Mouse (Mus musculus): ENCODE data around the gene Herc2. TPM values are rescaled to one million over a fixed set of nuclear protein-coding genes. Genes with fewer than 3 reads are reported as not detected.

Herc2 gene
- polyA plus RNA-seq, 1 experiment from 2014 or later = 22.3 TPM

GRCm38 (mm10) chr7:56202843-56203242, 152.8 kb downstream of the Herc2 start:
- no peak for ATAC-seq (ENCODE audit: low read depth)
- 91% methylated on average over 3 of the region's 3 CpGs for WGBS
- Histone ChIP-seq H3K27me3 (ENCODE audit: control insufficient read depth, insufficient read depth, low read depth, low read length) (no peaks in the 10 kb centered on the region), H3K36me3 (ENCODE audit: control insufficient read depth, insufficient read depth, low read length) (peaks cover 34% of the 10 kb centered on the region), H3K9ac (ENCODE audit: low read length) (no peak overlapping the region), H3K27ac (ENCODE audit: low read length) (no peak overlapping the region), H3K4me1 (replicated peaks; ENCODE audit: control insufficient read depth, insufficient read depth, low read length) (no peaks in the 10 kb centered on the region), H3K4me2 (ENCODE audit: low read depth, low read length) (no peak overlapping the region), H3K9me3 (ENCODE audit: control insufficient read depth, low read length) (no peaks in the 10 kb centered on the region), H3K4me3 (ENCODE audit: low read length) (no peak overlapping the region)

GRCm38 (mm10) chr7:56203286-56203685, 153.3 kb downstream of the Herc2 start:
- peaks cover 29% of the 10 kb centered on the region for H3K36me3 ChIP-seq (ENCODE audit: control insufficient read depth, insufficient read depth, low read length)
- H3K4me1 ChIP-seq (replicated peaks; ENCODE audit: control insufficient read depth, insufficient read depth, low read length) = no peaks in the 10 kb centered on the region
- no peak overlapping the region for H3K4me3 ChIP-seq (ENCODE audit: low read length)
- H3K9ac ChIP-seq (ENCODE audit: low read length) = no peak overlapping the region
- H3K27ac ChIP-seq (ENCODE audit: low read length) = no peak overlapping the region
- no peaks in the 10 kb centered on the region for H3K9me3 ChIP-seq (ENCODE audit: control insufficient read depth, low read length)
- H3K27me3 ChIP-seq (ENCODE audit: control insufficient read depth, insufficient read depth, low read depth, low read length) = no peaks in the 10 kb centered on the region
- 91% methylated on average over 2 of the region's 2 CpGs for WGBS
- no peak for ATAC-seq (ENCODE audit: low read depth)
- H3K4me2 ChIP-seq (ENCODE audit: low read depth, low read length) = no peak overlapping the region

- Histone ChIP-seq H3K9me3 (ENCODE audit: control insufficient read depth, low read length) (no peaks in the 10 kb centered on the region), H3K36me3 (ENCODE audit: control insufficient read depth, insufficient read depth, low read length) (peaks cover 25% of the 10 kb centered on the region), H3K27me3 (ENCODE audit: control insufficient read depth, insufficient read depth, low read depth, low read length) (no peaks in the 10 kb centered on the region), H3K4me2 (ENCODE audit: low read depth, low read length) (no peak overlapping the region), H3K4me3 (ENCODE audit: low read length) (no peak overlapping the region), H3K9ac (ENCODE audit: low read length) (no peak overlapping the region), H3K27ac (ENCODE audit: low read length) (no peak overlapping the region), H3K4me1 (replicated peaks; ENCODE audit: control insufficient read depth, insufficient read depth, low read length) (no peaks in the 10 kb centered on the region)
- WGBS = 67% methylated on average over 3 of the region's 3 CpGs
- ATAC-seq (ENCODE audit: low read depth) = no peak
Measured at GRCm38 (mm10) chr7:56204877-56205276, 154.9 kb downstream of the Herc2 start.

GRCm38 (mm10) chr7:56220811-56221210, 170.8 kb downstream of the Herc2 start:
- H3K36me3 ChIP-seq (ENCODE audit: control insufficient read depth, insufficient read depth, low read length) = peaks cover 42% of the 10 kb centered on the region
- ATAC-seq (ENCODE audit: low read depth) = no peak
- H3K4me3 ChIP-seq (ENCODE audit: low read length) = no peak overlapping the region
- WGBS = 92% methylated on average over 6 of the region's 6 CpGs
- no peaks in the 10 kb centered on the region for H3K4me1 ChIP-seq (replicated peaks; ENCODE audit: control insufficient read depth, insufficient read depth, low read length)
- no peak overlapping the region for H3K4me2 ChIP-seq (ENCODE audit: low read depth, low read length)
- H3K9ac ChIP-seq (ENCODE audit: low read length) = no peak overlapping the region
- H3K27ac ChIP-seq (ENCODE audit: low read length) = no peak overlapping the region
- H3K9me3 ChIP-seq (ENCODE audit: control insufficient read depth, low read length) = no peaks in the 10 kb centered on the region
- H3K27me3 ChIP-seq (ENCODE audit: control insufficient read depth, insufficient read depth, low read depth, low read length) = no peaks in the 10 kb centered on the region

GRCm38 (mm10) chr7:56235794-56236423, 185.9 kb downstream of the Herc2 start:
- no peak for ATAC-seq (ENCODE audit: low read depth)
- no peak overlapping the region for H3K4me3 ChIP-seq (ENCODE audit: low read length)
- WGBS = 43% methylated on average over 5 of the region's 5 CpGs

GRCm38 (mm10) chr7:56236617-56237016, 186.6 kb downstream of the Herc2 start:
- 85% methylated on average over 3 of the region's 3 CpGs for WGBS
- Histone ChIP-seq H3K4me1 (replicated peaks; ENCODE audit: control insufficient read depth, insufficient read depth, low read length) (no peaks in the 10 kb centered on the region), H3K27ac (ENCODE audit: low read length) (no peak overlapping the region), H3K9ac (ENCODE audit: low read length) (no peak overlapping the region), H3K36me3 (ENCODE audit: control insufficient read depth, insufficient read depth, low read length) (no peaks in the 10 kb centered on the region), H3K4me3 (ENCODE audit: low read length) (no peak overlapping the region), H3K27me3 (ENCODE audit: control insufficient read depth, insufficient read depth, low read depth, low read length) (no peaks in the 10 kb centered on the region), H3K4me2 (ENCODE audit: low read depth, low read length) (no peak overlapping the region), H3K9me3 (ENCODE audit: control insufficient read depth, low read length) (no peaks in the 10 kb centered on the region)
- ATAC-seq (ENCODE audit: low read depth) = no peak

More at GRCm38 (mm10) chr7:56235794-56236423, 185.9 kb downstream of the Herc2 start:
- Histone ChIP-seq H3K4me2 (ENCODE audit: low read depth, low read length) (no peak overlapping the region), H3K27ac (ENCODE audit: low read length) (no peak overlapping the region), H3K27me3 (ENCODE audit: control insufficient read depth, insufficient read depth, low read depth, low read length) (no peaks in the 10 kb centered on the region), H3K4me1 (replicated peaks; ENCODE audit: control insufficient read depth, insufficient read depth, low read length) (no peaks in the 10 kb centered on the region), H3K36me3 (ENCODE audit: control insufficient read depth, insufficient read depth, low read length) (peaks cover under 1% of the 10 kb centered on the region; the same call in 1 of the 2 replicates), H3K9me3 (ENCODE audit: control insufficient read depth, low read length) (no peaks in the 10 kb centered on the region), H3K9ac (ENCODE audit: low read length) (no peak overlapping the region)

GRCm38 (mm10) chr7:56239543-56239942, 189.5 kb downstream of the Herc2 start, which contains the start of gene Oca2:
Oca2 (plus strand) TSS chr7:56239760.
- H3K27me3 ChIP-seq (ENCODE audit: control insufficient read depth, insufficient read depth, low read depth, low read length) = no peaks in the 10 kb centered on the region
- no peaks in the 10 kb centered on the region for H3K36me3 ChIP-seq (ENCODE audit: control insufficient read depth, insufficient read depth, low read length)
- no peak within 1 kb of the TSS for H3K4me2 ChIP-seq (ENCODE audit: low read depth, low read length)
- no peak within 1 kb of the TSS for H3K4me3 ChIP-seq (ENCODE audit: low read length)
- 36% methylated on average over 3 of the region's 3 CpGs for WGBS
- no peak within 1 kb of the TSS for H3K27ac ChIP-seq (ENCODE audit: low read length)
- H3K9me3 ChIP-seq (ENCODE audit: control insufficient read depth, low read length) = no peaks in the 10 kb centered on the region
- no peak for ATAC-seq (ENCODE audit: low read depth)
- no peak within 1 kb of the TSS for H3K9ac ChIP-seq (ENCODE audit: low read length)
- H3K4me1 ChIP-seq (replicated peaks; ENCODE audit: control insufficient read depth, insufficient read depth, low read length) = no peaks in the 10 kb centered on the region

- H3K36me3 ChIP-seq (ENCODE audit: control insufficient read depth, insufficient read depth, low read length) = no peaks in the 10 kb centered on the region
- no peaks in the 10 kb centered on the region for H3K27me3 ChIP-seq (ENCODE audit: control insufficient read depth, insufficient read depth, low read depth, low read length)
- H3K4me3 ChIP-seq (ENCODE audit: low read length) = no peak overlapping the region
- 83% methylated on average over 10 of the region's 10 CpGs for WGBS
- no peak overlapping the region for H3K4me2 ChIP-seq (ENCODE audit: low read depth, low read length)
- no peak overlapping the region for H3K27ac ChIP-seq (ENCODE audit: low read length)
- no peak for ATAC-seq (ENCODE audit: low read depth)
- no peaks in the 10 kb centered on the region for H3K4me1 ChIP-seq (replicated peaks; ENCODE audit: control insufficient read depth, insufficient read depth, low read length)
- no peak overlapping the region for H3K9ac ChIP-seq (ENCODE audit: low read length)
- H3K9me3 ChIP-seq (ENCODE audit: control insufficient read depth, low read length) = no peaks in the 10 kb centered on the region
Measured at GRCm38 (mm10) chr7:56254568-56254967, 204.6 kb downstream of the Herc2 start.

- no peak overlapping the region for H3K27ac ChIP-seq (ENCODE audit: low read length)
- H3K9me3 ChIP-seq (ENCODE audit: control insufficient read depth, low read length) = no peaks in the 10 kb centered on the region
- H3K9ac ChIP-seq (ENCODE audit: low read length) = no peak overlapping the region
- no peaks in the 10 kb centered on the region for H3K4me1 ChIP-seq (replicated peaks; ENCODE audit: control insufficient read depth, insufficient read depth, low read length)
- no peak overlapping the region for H3K4me2 ChIP-seq (ENCODE audit: low read depth, low read length)
- no peaks in the 10 kb centered on the region for H3K27me3 ChIP-seq (ENCODE audit: control insufficient read depth, insufficient read depth, low read depth, low read length)
- no peaks in the 10 kb centered on the region for H3K36me3 ChIP-seq (ENCODE audit: control insufficient read depth, insufficient read depth, low read length)
- no peak for ATAC-seq (ENCODE audit: low read depth)
- H3K4me3 ChIP-seq (ENCODE audit: low read length) = no peak overlapping the region
- WGBS = 72% methylated on average over 3 of the region's 3 CpGs
Measured at GRCm38 (mm10) chr7:56257875-56258441, 208.0 kb downstream of the Herc2 start.
